Mouse (Mus musculus) kidney, embryonic 16.5 days (tissue): ENCODE measurements around the gene Tmem88b. TPM values are rescaled to one million over a fixed set of nuclear protein-coding genes. Genes with fewer than 3 reads are reported as not detected.
"Not testable (repeated sequence)": the region's sequence is repeated elsewhere in the genome, so short reads cannot be mapped to it uniquely, and the experiment has no call there.

Experiments used
- ATAC-seq: fragments of 200-750 bp; cut with Nextera tagmentation; 2 replicates; pipeline ENCODE4 v1.8.0; 2017; ENCODE audit warnings: moderate TSS enrichment; ENCODE audit not compliant: low FRiP score, low TSS enrichment
- H3K27ac ChIP-seq: fragments of 300-500 bp; sonication (generic); 2 replicates; pipeline ENCODE4 v1.5.1; 2014; ENCODE audit warnings: low read length
- H3K27me3 ChIP-seq: fragments of 300-500 bp; sonication (generic); 2 replicates; pipeline ENCODE4 v1.6.1; 2014; ENCODE audit warnings: low read length, control low read depth, mixed read lengths; ENCODE audit not compliant: insufficient read depth
- H3K36me3 ChIP-seq: fragments of 300-500 bp; sonication (generic); 2 replicates; pipeline ENCODE4 v1.6.1; 2014; ENCODE audit warnings: low read length, control low read depth, mixed read lengths; ENCODE audit not compliant: insufficient read depth
- H3K4me1 ChIP-seq: fragments of 300-500 bp; sonication (generic); 2 replicates; pipeline ENCODE4 v1.6.1; 2014; ENCODE audit warnings: low read length, control low read depth, mixed read lengths; ENCODE audit not compliant: insufficient read depth
- H3K4me2 ChIP-seq: fragments of 300-500 bp; sonication (generic); replicated peaks from 2 replicates; pipeline ENCODE4 v1.6.1; 2014; ENCODE audit warnings: low read depth, low read length
- H3K4me3 ChIP-seq: fragments of 300-500 bp; sonication (generic); 2 replicates; pipeline ENCODE4 v1.5.1; 2014; ENCODE audit warnings: mild to moderate bottlenecking, low read length
- H3K9ac ChIP-seq: fragments of 300-500 bp; sonication (generic); replicated peaks from 2 replicates; pipeline ENCODE4 v1.6.1; 2014; ENCODE audit warnings: low read length
- H3K9me3 ChIP-seq: fragments of 300-500 bp; sonication (generic); 2 replicates; pipeline ENCODE4 v1.6.1; 2016; ENCODE audit warnings: low read length, control low read depth
- WGBS: fragments of 180-500 bp; shearing (Covaris S2); extraction: QIAGEN DNeasy Blood & Tissue Kit; methylation state at CpG from one replicate; pipeline ENCODE4 v1.1.7; 2014; 5-methylcytosine and 5-hydroxymethylcytosine counted together
- polyA plus RNA-seq: library from polyadenylated mRNA; unstranded; fragments of >200 nt; fragmentation: Nextera tagmentation; extraction: Ambion mirVana; gene quantifications from 2 replicates; pipeline ENCODE4 v1.2.1, GENCODE M21; 2015

Gene Tmem88b
- polyA plus RNA-seq, 1 experiment from 2014 or later = 0.32 TPM

DNA sequence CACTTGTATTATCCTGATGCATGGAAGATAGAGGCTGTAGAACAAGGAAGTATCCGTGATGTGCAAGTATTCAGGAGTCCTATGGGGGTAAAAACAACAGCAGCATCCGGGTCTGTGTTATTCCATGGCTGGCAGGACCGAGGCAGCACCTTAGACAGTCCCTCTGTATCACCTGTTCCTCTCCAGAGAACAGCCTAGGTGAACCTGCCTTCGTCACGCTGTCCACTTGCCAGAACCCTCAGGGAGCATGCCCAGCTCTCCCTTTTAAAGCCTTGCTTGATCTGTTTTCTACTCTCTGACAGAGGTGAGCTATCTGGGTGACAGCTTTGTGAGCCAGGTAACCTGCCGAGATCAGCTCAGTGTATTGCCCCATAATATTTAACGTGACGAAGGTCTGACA is 41.2 kb downstream of the Tmem88b start:
- Histone ChIP-seq H3K36me3 (peaks cover 77% of the 10 kb centered on the region), H3K4me2 (no peak overlapping the region), H3K27me3 (no peaks in the 10 kb centered on the region), H3K27ac (no peak overlapping the region), H3K9me3 (no peaks in the 10 kb centered on the region), H3K4me3 (no peak overlapping the region), H3K4me1 (no peaks in the 10 kb centered on the region), H3K9ac (no peak overlapping the region)
- WGBS = 91% methylated on average over 8 of the region's 8 CpGs
- no peak for ATAC-seq

DNA sequence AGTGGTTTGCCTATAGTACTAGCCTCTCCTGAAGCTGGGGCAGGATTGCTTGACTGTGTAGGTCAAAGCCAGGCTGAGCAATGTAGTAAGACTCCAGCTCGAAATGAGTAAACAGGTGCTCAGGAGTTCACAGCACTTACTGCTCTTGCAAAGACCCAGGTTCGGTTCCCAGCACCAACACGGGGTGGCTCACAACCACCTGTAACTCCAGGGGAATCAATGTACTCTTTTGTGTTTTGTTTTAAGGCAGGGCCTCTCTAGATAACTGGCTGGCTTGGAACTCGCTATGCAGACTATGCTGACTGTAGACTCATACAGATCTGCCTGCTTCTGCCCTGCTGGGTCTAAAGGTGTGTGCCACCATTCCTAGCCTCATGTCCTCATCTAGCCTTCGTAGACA is 43.0 kb downstream of the Tmem88b start:
- ATAC-seq = no peak
- H3K9me3 ChIP-seq = no peaks in the 10 kb centered on the region
- no peak overlapping the region for H3K4me2 ChIP-seq
- no peaks in the 10 kb centered on the region for H3K27me3 ChIP-seq
- H3K36me3 ChIP-seq = peaks cover 63% of the 10 kb centered on the region
- no peaks in the 10 kb centered on the region for H3K4me1 ChIP-seq
- H3K27ac ChIP-seq = no peak overlapping the region
- H3K9ac ChIP-seq = no peak overlapping the region
- WGBS = 92% methylated on average over 5 of the region's 5 CpGs
- H3K4me3 ChIP-seq = no peak overlapping the region

DNA sequence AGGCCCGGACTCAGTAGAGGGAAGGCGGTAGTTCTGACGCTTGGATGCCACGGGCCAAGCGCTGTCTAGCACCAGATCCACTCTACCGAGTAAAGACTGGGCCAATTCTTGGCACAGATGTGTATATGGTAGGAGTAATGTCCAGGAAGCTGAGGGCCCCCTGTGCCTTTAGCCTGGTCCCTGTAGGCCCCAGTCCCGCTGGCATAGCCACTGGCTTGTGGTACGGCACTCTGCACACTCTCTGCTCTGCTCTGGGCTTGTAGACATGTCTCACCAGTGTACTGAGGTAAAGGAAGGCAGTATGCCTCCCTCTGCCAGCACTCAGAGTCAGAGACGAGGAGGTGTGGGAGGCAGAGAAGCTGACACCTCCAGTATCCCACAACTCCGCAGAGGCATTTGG is 45.0 kb downstream of the Tmem88b start:
- peaks cover 57% of the 10 kb centered on the region for H3K36me3 ChIP-seq
- not testable (repeated sequence) for H3K9me3 ChIP-seq, ATAC-seq

DNA sequence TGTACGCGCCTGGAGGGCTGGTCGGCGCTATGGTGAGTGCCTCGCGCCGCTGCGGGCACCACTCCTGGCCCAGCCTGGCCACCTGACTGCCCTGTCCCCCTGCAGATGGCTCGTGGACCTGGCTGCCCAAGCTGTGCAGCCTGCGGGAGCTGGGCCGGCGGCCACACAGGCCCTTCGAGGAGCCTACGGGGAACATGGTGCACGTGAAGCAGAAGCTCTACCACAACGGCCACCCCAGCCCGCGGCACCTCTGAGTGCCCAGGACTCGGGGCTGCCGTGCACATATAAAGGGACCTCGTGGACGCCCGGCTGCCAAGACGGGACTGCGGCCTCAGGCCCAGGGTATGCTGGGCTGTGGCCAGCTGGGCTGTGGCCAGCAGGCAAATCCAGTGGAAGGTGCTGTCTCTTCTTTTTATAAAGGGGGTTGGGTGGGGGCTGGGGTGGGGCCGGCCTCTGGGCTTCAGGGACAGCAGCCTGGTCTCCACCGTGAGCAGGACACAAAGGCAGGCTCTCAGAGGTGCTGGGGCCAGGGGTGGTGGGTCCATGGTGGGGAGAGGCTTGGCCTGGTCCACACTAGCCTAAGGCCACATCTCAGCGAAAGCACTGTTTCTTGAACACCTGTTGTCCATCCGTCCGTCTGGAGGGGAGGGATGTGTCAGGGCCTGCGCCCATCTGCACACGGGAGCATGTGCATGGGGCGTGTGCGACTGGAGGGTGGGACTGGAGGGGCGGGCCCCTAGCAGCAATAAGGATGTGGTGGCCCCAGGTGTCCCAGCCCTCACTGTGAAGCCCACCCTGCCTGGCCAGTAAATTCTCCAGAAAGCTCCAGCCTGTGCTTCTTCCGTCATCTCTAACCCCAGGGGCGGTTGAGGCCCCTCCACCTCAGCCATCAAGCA is 45.7 kb downstream of the Tmem88b start:
- 86% methylated on average over 37 of the region's 37 CpGs for WGBS

More for the DNA sequence above, 45.0 kb downstream of the Tmem88b start:
- not testable (repeated sequence) for H3K4me1 ChIP-seq, H3K9ac ChIP-seq, H3K4me2 ChIP-seq, H3K27me3 ChIP-seq, H3K27ac ChIP-seq, H3K4me3 ChIP-seq
- 84% methylated on average over 10 of the region's 10 CpGs for WGBS

DNA sequence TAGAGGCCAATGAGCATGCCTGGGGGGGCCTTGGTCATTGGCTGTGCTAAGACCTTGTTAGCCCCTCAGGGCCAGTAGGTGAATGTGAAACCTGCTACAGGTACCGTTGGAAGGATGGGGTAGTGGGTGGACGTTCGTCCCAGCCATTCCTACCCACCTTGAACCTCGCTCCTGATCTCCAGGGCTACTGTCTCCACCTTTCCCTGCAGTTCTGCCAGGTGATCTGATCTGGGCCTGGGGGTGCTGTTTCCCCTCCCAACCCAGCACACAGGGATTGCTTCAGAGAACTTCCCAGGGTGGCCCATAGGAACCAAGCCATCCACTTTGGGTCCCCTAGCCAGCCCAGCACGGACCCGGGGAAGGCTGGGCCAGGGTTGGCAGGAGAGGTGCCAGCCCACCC is 46.5 kb downstream of the Tmem88b start:
- Histone ChIP-seq H3K27me3 (no peaks in the 10 kb centered on the region), H3K36me3 (peaks cover 42% of the 10 kb centered on the region), H3K27ac (no peak overlapping the region), H3K9ac (no peak overlapping the region), H3K4me2 (no peak overlapping the region), H3K4me3 (no peak overlapping the region), H3K9me3 (no peaks in the 10 kb centered on the region), H3K4me1 (peaks cover 10% of the 10 kb centered on the region)
- WGBS = 91% methylated on average over 6 of the region's 6 CpGs
- no peak for ATAC-seq

More for the DNA sequence above, 45.7 kb downstream of the Tmem88b start:
- Histone ChIP-seq H3K4me1 (peaks cover 10% of the 10 kb centered on the region), H3K4me3 (no peak overlapping the region), H3K4me2 (no peak overlapping the region), H3K27ac (no peak overlapping the region), H3K27me3 (no peaks in the 10 kb centered on the region), H3K36me3 (peaks cover 50% of the 10 kb centered on the region), H3K9ac (no peak overlapping the region), H3K9me3 (no peaks in the 10 kb centered on the region)
- ATAC-seq = no peak; the same call in 1 of the 2 replicates

DNA sequence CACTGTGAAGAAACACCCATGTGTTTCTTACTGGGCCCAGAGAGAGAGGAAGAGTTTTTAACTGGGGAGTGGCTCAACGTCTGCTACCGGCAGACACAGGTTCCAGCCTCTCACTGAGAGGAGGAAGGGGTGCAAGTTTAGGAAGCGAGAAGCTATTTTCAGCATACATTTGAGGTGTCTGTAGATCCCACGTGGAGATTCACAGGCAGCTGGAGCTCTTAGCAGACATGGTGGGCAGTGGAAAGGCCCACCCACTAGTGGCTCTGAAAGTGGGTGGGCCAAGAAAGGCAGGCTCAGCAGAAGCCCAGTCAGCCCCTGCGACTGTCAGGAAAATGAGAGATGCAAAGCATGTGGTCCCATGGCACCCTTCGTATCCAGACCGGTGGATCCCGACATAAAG is 47.4 kb downstream of the Tmem88b start:
- 56% methylated on average over 8 of the region's 8 CpGs for WGBS
- Histone ChIP-seq H3K27ac (no peak overlapping the region), H3K9ac (0 out of 2 replicates have a peak overlapping the region, but pooled peaks have one; percentile 16), H3K4me2 (no peak overlapping the region), H3K27me3 (no peaks in the 10 kb centered on the region), H3K4me3 (no peak overlapping the region), H3K9me3 (no peaks in the 10 kb centered on the region), H3K36me3 (peaks cover 35% of the 10 kb centered on the region), H3K4me1 (peaks cover 14% of the 10 kb centered on the region)
- ATAC-seq = no peak

DNA sequence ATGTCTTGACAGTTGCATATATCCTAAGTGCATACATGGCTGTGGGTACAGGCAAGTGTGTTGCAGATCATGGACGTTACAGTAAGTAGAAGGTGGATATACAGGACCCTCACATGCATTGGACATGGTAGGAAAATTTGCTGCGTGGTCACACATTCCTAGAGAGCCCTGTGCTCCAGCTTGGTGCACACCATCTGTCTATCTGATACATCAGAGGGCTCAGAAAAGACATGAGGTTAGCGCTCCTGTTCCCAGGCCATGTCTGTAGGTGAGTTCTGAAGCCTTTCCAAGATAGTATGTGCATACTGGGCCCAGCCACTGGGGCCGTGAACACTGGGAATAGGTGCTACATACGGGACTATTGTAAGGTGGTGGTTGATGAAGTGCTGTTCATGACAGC is 49.3 kb downstream of the Tmem88b start:
- Histone ChIP-seq H3K27ac (no peak overlapping the region), H3K4me1 (peaks cover 14% of the 10 kb centered on the region), H3K9me3 (no peaks in the 10 kb centered on the region), H3K4me3 (no peak overlapping the region), H3K36me3 (peaks cover 28% of the 10 kb centered on the region), H3K9ac (no peak overlapping the region), H3K27me3 (no peaks in the 10 kb centered on the region), H3K4me2 (no peak overlapping the region)
- 93% methylated on average over 5 of the region's 5 CpGs for WGBS
- ATAC-seq = no peak

DNA sequence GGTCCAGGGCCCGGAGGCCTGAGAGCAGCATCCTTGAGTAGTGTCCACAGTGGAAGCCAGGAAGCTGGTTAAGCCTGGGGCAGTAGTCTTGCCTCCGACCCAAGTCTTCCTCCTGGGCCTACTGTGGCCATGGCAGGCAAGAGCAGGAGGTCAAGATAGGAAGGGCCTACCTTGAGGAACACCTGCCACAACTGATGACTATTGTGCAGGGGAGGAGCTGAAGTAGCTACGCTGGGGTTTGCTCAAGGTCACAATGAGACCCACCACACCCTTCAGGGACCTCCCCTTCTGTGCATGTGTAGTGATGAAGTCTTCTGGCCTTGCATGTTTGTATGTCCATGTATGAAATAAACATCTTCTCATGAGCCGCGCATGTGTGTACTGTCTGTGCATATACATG is 49.9 kb downstream of the Tmem88b start:
- ATAC-seq = no peak
- Histone ChIP-seq H3K9ac (peak overlapping the region; percentile 83), H3K9me3 (no peaks in the 10 kb centered on the region), H3K27me3 (no peaks in the 10 kb centered on the region), H3K4me2 (peak overlapping the region; percentile 81), H3K4me1 (peaks cover 14% of the 10 kb centered on the region), H3K36me3 (peaks cover 22% of the 10 kb centered on the region; the same call in 1 of the 2 replicates), H3K4me3 (peak overlapping the region; percentile 79), H3K27ac (peak overlapping the region; percentile 77; the same call in 1 of the 2 replicates)
- 54% methylated on average over 5 of the region's 5 CpGs for WGBS

DNA sequence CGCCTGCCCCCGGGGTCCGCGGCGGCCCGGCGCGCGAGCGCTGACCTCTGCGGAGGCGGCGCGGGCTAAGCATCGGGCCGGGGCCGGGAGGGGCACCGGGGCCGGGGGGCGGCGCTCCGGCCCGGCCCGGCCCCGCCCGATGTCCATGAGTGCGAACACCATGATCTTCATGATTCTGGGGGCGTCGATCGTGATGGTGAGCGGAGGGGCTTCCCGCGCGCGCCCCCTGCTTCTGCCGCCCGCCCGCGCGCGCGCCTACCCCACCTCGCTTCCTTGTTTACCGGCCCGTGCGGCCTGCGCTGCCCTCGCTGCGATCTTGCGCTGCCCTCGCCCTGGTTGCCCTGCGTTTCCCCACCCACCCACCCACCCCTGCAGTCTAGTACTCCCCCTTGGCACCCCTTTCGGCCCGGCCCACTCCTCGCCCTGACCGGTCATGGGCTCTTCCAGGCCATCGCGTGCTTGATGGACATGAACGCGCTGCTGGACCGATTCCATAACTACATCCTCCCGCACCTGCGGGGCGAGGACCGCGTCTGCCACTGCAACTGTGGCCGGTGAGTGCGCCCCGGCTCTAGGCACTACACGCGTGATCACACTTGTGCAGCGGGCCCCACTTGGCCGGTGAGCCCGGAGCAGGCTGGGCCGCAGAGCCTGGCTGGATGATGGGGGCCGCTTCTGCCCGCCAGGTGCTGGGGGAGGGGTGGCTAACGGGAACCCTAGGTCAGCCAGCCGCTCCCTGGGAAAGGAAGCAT is 50.5 kb downstream of the Tmem88b start:
- Histone ChIP-seq H3K27me3 (no peaks in the 10 kb centered on the region), H3K4me2 (peak overlapping the region; percentile 81), H3K36me3 (peaks cover 16% of the 10 kb centered on the region; the same call in 1 of the 2 replicates), H3K9ac (peak overlapping the region; percentile 83), H3K9me3 (no peaks in the 10 kb centered on the region), H3K27ac (peak overlapping the region; percentile 77), H3K4me1 (peaks cover 14% of the 10 kb centered on the region), H3K4me3 (peak overlapping the region; percentile 79)
- peak; percentile 72 for ATAC-seq
- WGBS = under 1% methylated on average over 64 of the region's 79 CpGs
